Comparison of ENCODE assay signal across 1 mouse cellular context in the genomic region with DNA sequence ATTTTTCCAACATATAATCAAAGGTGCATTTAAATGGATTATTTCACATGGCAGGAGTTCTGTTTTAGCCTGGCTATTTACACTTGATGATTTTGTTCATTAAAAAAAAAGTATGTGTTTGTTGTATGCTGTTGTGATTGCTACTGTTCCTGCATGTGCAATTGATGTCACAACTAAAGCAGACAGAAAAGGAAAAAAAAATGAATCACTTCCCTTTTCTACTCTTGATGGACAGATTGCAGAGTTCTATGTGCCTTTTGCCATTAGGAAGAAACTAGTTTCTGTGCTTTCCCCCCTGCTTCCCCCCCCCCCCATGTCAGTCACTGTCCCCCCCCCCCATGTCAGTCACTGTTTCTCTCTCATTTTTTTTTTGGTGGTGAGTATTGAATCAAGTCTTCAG.
A peak's percentile ranks its signal among the peaks of the same experiment; 100 is the strongest.
TF ChIP-seq lines count a peak whose summit lies in the region.

No protein-coding gene starts in this region.

TF ChIP-seq in CH12.LX, 34 proteins besides CTCF, POLR2A, EP300 and RAD21 (continued from another document):
- 0 out of 2 replicates have a peak, but pooled peaks have one; percentile 29 for TF ChIP-seq SIN3A (IDR thresholded peaks at IDR 0.05; ENCODE audit: low read length)
- TF ChIP-seq SMC3 (IDR thresholded peaks at IDR 0.05; ENCODE audit: low read depth, low read length) = no peak
- no peak for TF ChIP-seq MAX (IDR thresholded peaks at IDR 0.05; ENCODE audit: low read length)
- TF ChIP-seq CHD1 (IDR thresholded peaks at IDR 0.05; ENCODE audit: low read depth, low read length) = no peak
- no peak for TF ChIP-seq ZMIZ1 (IDR thresholded peaks at IDR 0.05; ENCODE audit: low read depth, low read length)
- TF ChIP-seq IRF4 (IDR thresholded peaks at IDR 0.05; ENCODE audit: low read depth, low read length) = peak; percentile 86
- no peak for TF ChIP-seq TCF12 (IDR thresholded peaks at IDR 0.05; ENCODE audit: low read depth, low read length)
- no peak for TF ChIP-seq GABPA (IDR thresholded peaks at IDR 0.05; ENCODE audit: insufficient replicate concordance, low read depth, low read length)
- no peak for TF ChIP-seq ZKSCAN1 (IDR thresholded peaks at IDR 0.05; ENCODE audit: borderline replicate concordance, low read depth, low read length)
- TF ChIP-seq HCFC1 (IDR thresholded peaks at IDR 0.05; ENCODE audit: low read depth, low read length) = no peak; the same call in 1 of the 2 replicates
- peak; percentile 90 for TF ChIP-seq ZNF384 (IDR thresholded peaks at IDR 0.05; ENCODE audit: low read depth, low read length)
- no peak for TF ChIP-seq E2F4 (IDR thresholded peaks at IDR 0.05; ENCODE audit: insufficient replicate concordance, low read depth, low read length)
- TF ChIP-seq NELFE (IDR thresholded peaks at IDR 0.05; ENCODE audit: low read depth, low read length) = no peak
- no peak for TF ChIP-seq PAX5 (IDR thresholded peaks at IDR 0.05; ENCODE audit: low read length)
- TF ChIP-seq ZC3H11A (IDR thresholded peaks at IDR 0.05; ENCODE audit: low read depth, low read length) = no peak
